Mouse (Mus musculus): Measurements from ENCODE around the gene Fzr1. TPM values are rescaled to one million over a fixed set of nuclear protein-coding genes. Genes with fewer than 3 reads are reported as not detected.

Fzr1 gene
- total RNA-seq, 2 experiments from 2014 or later, result 55.4 to 56.8 TPM

GRCm38 (mm10) chr10:81416581-81417226 lies 38.4 kb upstream of the Fzr1 start:
- peak; percentile 90 for DNase-seq

GRCm38 (mm10) chr10:81415549-81416310 lies 37.4 kb upstream of the Fzr1 start:
- no peak for DNase-seq

- no peak for DNase-seq
Measured at GRCm38 (mm10) chr10:81415146-81415545, 36.8 kb upstream of the Fzr1 start.

- DNase-seq, result peak; percentile 65
Measured at GRCm38 (mm10) chr10:81414682-81415081, 36.4 kb upstream of the Fzr1 start.

GRCm38 (mm10) chr10:81413310-81414261 lies 35.3 kb upstream of the Fzr1 start:
- DNase-seq, result peak; percentile 91

GRCm38 (mm10) chr10:81412586-81413309 lies 34.4 kb upstream of the Fzr1 start:
- DNase-seq, result no peak

- peak; percentile 93 for DNase-seq
Measured at GRCm38 (mm10) chr10:81411471-81412400, 33.4 kb upstream of the Fzr1 start.

- DNase-seq, result peak; percentile 71
Measured at GRCm38 (mm10) chr10:81410981-81411380, 32.7 kb upstream of the Fzr1 start.

- DNase-seq, result no peak
Measured at GRCm38 (mm10) chr10:81410350-81410749, 32.0 kb upstream of the Fzr1 start.

- no peak for DNase-seq
Measured at GRCm38 (mm10) chr10:81409330-81409729, 31.0 kb upstream of the Fzr1 start.

GRCm38 (mm10) chr10:81408871-81409291 lies 30.6 kb upstream of the Fzr1 start:
- peak; percentile 90 for DNase-seq

- no peak for DNase-seq
Measured at GRCm38 (mm10) chr10:81408424-81408729, 30.1 kb upstream of the Fzr1 start.

GRCm38 (mm10) chr10:81407539-81408423 lies 29.5 kb upstream of the Fzr1 start:
- peak; percentile 86 for DNase-seq

GRCm38 (mm10) chr10:81406504-81407440 lies 28.5 kb upstream of the Fzr1 start:
- no peak for DNase-seq

GRCm38 (mm10) chr10:81405588-81406201 lies 27.4 kb upstream of the Fzr1 start:
- peak; percentile 78 for DNase-seq

GRCm38 (mm10) chr10:81404720-81405119 lies 26.4 kb upstream of the Fzr1 start:
- DNase-seq, result no peak

- DNase-seq, result no peak
Measured at GRCm38 (mm10) chr10:81404082-81404481, 25.8 kb upstream of the Fzr1 start.

GRCm38 (mm10) chr10:81403511-81403910 lies 25.2 kb upstream of the Fzr1 start:
- no peak for DNase-seq
